Mouse (Mus musculus) adrenal gland (tissue): Measurements from ENCODE around the gene Rln1.

Source experiments
- intact Hi-C: fragments of 180-260 bp; cut with DNase I; formaldehyde crosslinking; loops from one replicate; pipeline ENCODE4 v1.15.1; 2025
- long read RNA-seq, 2 experiments: library from polyadenylated mRNA; unstranded; transcript quantifications; one replicate each; pipeline ENCODE4 v2.0.0; 2020; ENCODE audit warnings: borderline replicate concordance in 1 of 2; ENCODE audit not compliant: insufficient replicate concordance in 1 of 2

The Rln1 gene
- long read RNA-seq, experiment 1: 0 reads
- long read RNA-seq, experiment 2: 0 reads

DNA sequence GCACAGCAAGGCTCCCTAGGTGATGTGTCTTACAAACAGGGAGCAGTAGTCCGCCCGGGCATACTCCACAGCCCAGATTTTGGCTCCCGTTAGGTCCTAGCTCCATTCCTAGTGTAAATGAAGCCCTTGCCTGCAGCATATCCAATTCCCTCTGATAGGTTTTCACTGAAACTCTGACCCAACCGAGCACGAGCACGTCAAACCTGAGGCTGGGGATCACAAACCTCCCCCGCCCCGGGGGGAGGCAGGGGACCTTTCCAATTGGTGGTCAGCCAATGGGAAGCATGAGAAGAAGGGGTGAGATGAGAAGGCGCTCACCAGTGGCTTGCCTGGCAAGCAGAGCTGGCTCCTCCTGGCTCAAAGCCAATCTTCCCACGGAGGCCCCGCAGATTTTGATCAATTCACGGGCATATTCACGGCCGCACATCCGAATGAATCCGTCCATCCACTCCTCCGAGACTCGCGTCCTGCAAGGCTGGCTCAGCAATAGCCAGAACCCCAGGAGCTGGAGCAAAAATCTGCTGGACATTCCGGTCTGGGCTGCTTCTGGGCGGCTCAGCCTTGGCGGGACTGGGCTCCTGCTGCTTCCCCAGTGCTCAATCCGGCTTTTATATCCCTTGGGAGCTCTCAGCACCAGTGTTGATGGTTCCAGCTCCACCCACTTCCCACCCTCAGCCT lies at the start of gene Rln1:
Gene Rln1 (minus strand): TSS at position 603 of the 678 bp plus-strand sequence.
- intact Hi-C loops: no loop called here

DNA sequence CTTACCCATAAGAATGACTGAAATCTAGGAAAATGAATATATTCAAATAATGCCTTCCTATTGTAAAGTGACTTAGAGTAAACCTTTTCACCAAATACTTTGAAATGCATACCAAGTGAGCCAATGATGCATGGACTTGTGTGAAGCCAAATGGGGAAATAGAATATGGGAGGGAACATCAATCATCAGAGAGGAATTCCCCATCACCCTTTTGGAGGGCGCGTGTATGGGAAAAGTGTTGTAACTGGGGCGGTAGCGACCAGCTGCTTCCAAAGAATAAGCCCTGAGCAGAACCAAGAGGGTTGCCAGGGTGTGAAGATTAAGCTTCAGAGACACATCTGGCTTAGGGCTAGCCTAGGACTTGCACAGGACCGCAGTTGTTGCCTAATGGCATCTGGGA lies 48.9 kb upstream of the Rln1 start:
- intact Hi-C loops: no loop called here

DNA sequence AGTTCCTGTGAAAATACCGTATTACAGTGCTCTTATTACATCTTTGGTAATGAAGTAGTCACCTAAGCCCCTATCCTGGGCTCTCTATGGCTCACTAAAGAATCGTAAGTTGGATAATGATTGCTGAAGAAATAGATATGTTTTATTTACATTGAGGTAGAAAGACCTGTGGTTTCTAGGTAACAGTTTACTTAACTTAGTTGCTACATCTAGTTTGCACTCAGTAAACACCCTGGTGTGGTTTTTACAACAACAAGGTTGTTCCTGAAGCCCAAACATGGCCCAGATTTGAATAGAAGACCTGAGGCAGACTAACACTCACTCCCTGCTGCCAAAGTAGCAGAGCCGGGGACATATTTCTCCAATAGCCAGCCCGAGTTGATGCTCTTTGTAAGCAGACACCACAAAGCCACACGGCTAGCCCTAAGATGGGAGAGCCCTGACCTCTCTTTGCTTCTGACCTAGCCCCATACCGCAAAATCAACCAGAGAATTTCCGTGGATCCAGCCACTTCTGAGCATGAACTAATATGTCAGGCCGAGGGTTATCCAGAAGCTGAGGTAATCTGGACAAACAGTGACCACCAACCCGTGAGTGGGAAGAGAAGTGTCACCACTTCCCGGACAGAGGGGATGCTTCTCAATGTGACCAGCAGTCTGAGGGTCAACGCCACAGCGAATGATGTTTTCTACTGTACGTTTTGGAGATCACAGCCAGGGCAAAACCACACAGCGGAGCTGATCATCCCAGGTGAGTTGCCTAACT lies 45.6 kb upstream of the Rln1 start:
- intact Hi-C loops: no loop called here

DNA sequence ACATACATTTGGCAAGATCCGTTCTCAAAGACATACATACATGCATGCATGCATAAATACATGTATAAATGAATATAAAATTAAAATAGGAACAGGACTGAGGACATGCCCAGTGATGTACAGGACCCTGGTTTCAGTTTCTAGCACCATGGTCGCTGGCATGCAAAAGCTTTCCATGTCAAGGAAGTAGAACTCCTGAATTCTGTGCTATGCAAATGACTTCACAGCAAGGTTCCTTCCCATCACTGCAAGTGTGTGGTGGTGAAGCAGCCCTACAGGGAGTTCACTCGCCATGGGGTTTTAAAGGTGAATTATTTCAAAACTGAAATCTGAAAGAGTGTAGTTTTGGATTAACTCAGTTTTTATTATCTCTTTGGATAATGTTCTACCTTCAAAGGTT lies 41.9 kb upstream of the Rln1 start:
- intact Hi-C loops: no loop called here

DNA sequence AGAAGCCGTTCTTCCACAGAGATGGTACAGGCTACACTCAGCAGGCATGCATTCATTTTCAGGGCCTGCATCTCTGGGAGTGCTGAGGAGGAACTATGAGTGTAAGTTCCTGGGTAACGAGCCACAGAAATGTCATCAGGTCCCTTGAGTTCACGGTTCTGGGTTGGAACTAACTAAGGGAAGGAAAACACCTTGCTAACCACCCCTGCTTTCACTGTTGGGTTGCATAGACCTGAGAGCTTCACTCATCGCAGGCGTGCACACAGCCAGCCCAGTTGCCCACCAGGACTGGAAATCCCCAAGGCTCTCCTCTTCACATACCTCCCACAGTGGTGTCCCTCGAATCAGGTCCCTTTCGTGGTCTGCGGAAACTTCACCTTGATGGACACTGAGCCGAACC lies 40.5 kb upstream of the Rln1 start:
- intact Hi-C loops: no loop called here

DNA sequence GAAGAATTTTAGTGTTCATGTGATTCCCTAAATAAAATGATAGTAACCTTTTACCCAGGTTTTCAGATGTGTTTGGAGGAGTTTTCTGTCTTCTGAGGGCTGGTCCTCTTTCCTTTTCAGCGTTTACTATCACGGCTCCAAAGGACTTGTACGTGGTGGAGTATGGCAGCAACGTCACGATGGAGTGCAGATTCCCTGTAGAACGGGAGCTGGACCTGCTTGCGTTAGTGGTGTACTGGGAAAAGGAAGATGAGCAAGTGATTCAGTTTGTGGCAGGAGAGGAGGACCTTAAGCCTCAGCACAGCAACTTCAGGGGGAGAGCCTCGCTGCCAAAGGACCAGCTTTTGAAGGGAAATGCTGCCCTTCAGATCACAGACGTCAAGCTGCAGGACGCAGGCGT lies 39.0 kb upstream of the Rln1 start:
- intact Hi-C loops: no loop called here

DNA sequence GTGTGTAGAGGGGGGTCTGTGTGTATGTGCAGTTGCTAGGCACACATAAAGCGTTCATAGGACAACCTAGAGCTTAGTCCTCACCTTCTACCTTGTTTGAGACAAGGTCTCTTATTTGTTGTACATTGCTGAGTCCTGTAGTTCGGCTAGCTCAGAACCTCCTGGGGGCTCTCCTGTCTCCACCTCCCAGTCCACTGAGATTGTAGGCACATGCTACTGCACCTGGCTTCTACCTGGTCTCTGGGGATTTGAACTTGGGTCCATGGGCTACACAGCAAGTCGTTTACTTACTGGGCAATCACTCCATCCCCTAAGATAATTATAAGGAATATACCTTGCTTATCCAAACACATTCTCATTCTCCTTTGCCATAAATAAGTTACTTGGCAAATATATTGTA lies 38.2 kb upstream of the Rln1 start:
- intact Hi-C loops: no loop called here

DNA sequence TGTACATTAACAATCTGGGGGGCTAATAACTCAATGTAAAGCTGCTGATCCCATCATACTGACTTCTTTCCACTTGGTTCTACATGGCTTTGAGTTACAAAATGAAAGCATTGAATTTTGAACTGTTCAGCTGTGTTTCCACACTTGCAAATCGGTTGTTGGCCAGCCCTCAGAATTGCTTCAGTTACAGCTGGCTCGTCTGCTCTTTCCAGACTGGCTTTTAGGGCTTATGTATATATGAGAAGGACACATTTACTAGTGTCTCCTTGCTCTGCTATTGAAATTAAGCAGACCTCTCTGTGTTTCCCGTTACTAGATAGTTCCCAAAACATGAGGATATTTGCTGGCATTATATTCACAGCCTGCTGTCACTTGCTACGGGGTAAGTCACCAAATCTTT lies 37.7 kb upstream of the Rln1 start:
- intact Hi-C loops: no loop called here

DNA sequence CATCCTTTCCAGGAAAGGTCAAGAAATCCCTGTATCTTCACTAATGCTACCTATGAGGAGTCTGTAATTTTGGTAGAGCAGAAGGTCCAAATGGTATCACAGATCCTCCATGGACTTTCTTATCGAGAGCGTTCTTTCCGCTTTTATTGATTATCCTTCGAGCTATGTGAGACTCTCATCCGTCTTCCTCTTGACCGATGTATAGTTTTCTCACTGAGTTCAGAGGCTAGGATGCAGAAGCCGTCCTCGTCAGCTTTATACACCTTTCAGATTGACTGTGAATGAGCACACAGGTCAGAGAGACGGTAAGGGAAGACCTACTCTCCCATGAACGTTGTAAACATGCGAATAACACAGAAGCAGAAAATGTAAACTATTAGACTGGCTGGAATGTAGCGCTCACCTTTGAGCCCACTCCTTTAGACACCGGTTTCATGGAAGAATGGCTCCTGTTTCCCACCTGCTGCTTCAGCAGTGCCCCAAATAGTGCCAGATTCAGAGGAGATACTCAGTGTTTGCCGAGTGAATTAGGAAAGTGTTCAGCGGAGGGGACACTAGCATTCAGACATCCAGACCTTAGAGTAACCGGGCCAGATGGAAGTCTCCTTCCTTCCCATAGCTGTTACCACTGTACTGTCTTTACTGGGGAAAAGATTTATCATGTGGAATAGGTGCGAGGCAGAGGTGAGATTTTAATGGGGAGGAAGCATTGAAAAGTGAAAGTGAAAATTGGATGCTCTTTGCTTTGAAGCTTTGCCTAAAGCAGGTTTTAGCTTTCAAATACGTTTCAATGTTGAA lies 37.0 kb upstream of the Rln1 start:
- intact Hi-C loops: no loop called here

DNA sequence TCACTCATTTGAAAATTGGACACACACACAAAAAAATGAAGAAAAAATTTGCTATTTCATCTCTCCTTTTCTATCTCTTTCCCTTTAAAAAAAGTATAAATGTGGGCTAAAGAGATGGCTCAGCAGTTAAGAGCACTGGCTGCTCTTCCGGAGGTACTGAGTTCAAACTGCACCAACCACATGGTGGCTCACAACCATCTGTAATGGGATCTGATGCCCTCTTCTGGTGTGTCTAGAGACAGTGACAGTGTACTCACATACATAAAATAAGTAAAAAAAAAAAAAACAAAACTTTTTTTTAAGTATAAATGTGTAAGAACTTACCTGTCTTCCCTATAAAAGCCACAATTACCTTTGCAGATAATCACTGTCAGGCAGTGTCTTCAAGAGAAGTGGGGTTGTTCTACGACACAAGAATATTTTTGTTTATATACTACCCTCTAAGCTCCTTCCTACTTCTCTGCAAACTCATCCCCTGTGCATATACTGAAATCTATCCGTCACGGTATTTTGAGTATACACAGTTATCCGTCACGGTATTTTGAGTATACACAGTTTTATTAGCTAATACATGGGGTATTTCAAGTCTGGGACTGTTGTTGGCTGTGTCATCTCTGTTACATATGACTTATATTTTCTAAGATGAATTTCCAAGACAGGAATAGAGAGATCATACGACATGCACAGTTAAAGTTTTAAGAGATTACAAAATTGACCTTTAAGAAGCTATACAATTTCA lies 36.2 kb upstream of the Rln1 start:
- intact Hi-C loops: no loop called here

DNA sequence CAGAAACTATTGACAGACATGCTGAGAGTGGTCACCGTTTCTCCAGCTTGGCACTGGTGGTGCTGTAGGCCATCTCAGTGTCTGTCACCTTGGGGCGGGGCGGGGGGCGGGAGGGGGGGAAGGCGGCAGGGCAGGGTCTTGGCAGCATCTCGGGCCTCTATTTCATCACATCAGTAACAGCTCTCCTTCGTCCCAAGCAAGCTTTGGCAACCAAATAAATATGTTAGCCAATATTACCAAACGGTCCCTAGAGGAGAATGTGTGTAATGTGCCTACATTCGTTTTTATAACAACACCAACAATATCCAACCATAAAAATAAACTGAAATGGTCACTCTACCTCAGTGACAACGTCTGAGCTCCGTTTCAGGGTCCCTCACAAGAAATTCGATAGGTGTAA lies 35.6 kb upstream of the Rln1 start:
- intact Hi-C loops: no loop called here

DNA sequence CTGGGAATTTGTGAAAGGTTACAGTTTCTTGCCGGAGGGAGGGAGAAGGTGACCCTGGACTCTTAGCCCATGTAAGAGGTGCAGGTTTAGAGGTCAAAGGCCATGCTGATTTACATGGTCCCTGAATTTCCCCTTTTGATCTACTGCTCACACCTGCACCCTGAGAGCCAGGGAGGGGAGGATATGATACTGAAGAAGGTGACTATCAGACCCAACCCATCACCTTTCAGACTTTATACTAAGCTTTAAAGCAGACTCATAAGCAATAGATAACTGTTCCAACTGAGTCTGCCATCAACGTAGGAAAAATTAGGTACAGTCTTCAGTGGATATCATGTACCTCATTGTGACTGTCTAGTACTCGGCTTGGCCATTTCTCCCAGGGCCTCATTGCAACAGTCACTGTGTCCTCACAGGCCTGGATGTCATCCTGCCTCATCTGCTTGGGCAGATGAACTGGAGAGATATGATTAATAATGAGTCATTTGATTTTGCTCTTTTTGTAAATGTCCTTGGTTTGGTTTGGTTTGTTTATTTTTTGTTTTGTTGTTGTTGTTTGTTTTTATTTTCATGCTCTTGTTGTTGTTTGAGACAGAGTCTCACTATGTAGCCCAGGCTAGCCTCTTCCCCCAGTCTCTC lies 34.3 kb upstream of the Rln1 start:
- intact Hi-C loops: no loop called here

DNA sequence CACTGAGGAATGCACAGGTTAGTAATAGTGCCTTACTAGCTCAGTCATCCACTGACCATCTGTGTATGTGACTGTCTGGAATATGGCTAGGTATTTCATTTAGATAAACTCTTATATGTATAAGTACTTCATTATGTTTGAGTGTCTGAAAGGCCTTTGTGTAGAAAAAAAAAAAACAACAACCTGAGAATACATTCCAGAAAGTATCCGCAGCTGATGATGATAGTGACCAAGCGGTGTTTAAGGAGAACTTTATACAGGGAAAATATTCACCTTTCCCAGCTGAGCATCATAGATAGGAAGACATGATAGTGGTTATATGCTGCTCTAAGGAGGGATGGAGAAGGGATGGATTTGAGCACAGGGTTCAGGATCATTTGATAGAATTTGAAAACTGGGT lies 33.6 kb upstream of the Rln1 start:
- intact Hi-C loops: no loop called here

DNA sequence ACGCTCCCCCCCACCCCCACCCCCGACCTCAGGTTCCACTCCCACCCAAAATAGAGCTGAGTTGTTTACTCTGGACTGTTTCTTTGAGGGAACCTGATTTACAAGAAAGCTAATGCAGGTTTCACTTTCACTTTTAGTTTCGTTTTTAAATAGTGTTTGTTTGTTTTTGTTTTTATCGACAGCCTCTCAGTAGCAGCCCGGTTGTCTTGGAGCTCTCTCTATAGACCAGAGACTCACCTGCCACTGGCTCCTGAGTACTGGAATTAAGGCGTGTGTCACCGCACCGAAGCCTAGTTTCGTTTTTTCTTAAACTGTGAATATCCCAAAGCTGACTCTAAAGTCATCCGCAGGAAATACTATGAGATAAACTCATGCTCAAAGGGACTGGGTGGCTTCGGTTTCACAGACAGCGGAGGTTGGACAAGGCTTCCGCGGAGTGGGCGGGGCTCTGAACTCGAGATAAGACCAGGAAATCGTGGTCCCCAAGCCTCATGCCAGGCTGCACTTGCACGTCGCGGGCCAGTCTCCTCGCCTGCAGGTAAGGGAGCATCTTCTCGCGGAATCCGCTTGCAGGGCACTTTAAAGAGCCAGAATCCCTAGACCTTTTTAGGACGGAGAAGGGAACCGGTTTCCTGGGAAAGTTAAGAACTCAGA lies 32.6 kb upstream of the Rln1 start, which contains the start of the genes Plgrkt and Cd274:
Gene Plgrkt (minus strand): TSS at position 422 of the 654 bp plus-strand sequence.
Gene Cd274 (plus strand): TSS at position 487 of the 654 bp plus-strand sequence.
- intact Hi-C loops: no loop called here

DNA sequence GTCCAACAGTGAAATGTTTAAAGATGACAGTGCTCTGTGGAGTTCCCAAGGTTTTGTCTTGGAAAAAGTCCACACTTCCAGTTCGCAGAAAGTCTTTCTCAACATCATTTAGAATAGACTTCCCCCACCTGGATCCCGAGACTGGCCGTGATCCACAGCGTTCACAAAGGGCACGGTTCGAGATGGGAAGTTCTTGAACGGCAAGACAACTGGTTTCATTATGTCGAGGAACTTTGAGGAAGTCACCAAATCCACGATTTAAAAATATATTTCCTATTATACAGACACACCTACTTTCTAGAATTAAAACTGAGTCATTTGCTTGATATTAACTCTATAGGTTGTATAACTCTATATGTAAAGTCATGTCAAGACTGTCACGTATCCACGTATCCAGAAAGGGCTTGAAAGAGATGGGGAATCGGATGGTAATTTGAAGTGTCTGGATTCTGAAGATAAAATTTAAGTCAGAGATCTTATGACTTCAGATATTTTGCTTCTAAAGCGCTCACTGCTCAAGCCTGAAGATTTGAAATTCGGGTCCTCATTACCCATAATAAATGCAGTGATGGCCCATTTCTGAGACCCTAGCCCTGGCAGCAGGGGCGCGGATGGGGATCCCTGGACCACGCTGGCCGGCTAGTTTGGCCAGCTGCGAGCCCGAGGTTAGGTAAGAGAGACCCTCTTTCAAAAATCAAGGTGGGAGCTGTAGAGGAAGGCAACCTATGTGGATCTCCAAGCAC lies 31.9 kb upstream of the Rln1 start:
- intact Hi-C loops: no loop called here

DNA sequence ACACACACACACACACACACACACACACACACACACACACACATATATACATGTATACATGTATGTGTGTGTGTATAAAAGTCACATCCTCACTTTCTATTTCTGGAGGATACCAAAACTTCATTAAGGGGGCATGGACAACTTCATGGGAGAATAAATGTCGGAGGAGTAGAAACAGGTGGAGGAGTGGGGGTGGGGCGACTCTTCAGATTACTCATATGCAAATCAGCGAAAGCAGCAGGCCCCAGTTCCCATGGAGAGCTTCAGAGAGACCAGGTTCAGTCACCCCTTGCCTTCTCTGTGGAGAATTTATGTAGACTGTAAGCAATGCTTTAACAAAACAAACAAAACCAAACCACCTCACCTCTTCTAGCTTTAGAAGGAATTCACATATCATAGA lies 30.6 kb upstream of the Rln1 start:
- intact Hi-C loops: no loop called here

DNA sequence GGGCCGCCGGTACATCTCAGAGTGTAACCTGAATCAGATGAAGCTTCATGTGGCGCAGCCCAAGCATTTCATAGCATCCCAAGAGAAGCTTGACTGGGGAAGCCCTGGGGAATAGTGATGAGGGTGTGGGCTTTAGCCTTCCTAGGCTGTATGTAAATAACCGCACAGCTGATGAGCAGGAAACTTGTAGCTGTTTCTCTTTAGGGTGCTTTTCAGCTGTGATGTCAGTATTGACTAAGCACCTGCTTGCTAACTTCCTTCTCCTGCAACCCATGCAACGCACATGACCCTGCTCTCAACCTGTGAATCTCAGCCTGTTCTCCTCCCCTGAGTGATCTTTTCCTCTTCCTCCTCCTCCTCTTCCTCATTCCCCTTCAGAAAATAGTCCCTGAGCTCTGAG lies 29.6 kb upstream of the Rln1 start:
- intact Hi-C loops: no loop called here

DNA sequence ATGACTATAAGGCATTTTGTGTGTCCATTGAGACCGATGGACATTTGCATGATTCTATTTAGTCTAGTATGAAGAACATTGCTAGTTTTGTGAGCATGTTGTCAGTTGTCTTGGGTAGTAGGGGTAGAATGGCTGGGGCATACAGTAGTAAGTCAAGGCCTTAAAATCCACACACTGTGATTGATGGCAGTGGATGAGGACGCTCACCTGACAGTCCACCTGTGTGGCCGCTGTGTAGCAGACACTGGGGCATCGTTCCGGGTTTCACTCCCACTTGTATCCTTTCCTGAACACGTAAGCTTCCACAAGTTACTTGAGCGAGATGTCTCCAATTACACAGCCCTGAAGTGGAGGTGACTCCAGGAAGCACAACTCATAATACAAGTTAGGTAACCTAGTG lies 29.1 kb upstream of the Rln1 start:
- intact Hi-C loops: no loop called here

DNA sequence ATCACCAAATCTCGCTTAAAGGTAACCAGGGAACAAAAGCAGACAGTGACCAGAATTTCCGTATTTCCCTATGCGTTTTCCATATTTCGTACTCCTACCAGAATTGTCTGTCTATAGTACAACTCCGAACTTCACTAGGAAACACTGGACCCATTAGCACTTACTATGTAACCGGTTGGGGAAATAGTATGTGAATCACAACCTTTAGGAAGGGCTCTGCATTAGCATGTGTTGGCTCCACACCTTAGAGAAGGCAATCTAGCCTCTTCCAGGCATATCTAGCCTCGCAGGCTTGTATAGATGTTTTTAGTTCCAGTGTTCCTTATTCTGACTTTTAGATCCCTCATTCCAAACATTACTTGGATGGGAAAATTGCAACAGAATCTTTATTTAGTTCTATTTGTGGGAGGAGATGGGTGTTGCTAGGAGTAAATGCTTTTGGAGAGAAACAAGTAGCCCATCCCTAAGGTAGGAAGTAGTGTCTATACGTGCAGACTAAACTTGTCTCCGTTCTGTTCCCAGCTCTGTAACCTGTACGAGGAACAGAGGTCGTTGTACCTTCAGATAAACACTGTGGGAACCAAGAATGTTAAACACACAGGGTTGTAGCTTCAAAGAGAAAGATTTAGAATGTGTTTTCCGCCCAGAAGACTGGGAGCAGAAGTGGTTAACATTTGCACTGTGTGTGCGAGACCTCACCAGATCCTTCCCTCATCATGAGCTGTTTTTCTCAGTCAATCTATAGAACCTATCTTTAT lies 27.9 kb upstream of the Rln1 start:
- intact Hi-C loops: no loop called here
